Mouse (Mus musculus) heart, postnatal 0 days (tissue): ENCODE results near the gene Smarcb1. TPM values are rescaled to one million over a fixed set of nuclear protein-coding genes. Genes with fewer than 3 reads are reported as not detected.
A peak's percentile ranks its signal among the peaks of the same experiment; 100 is the strongest.
"Not testable (repeated sequence)": the region's sequence is repeated elsewhere in the genome, so short reads cannot be mapped to it uniquely, and the experiment has no call there.

Experiments
- ATAC-seq: fragments of 200-750 bp; cut with Nextera tagmentation; 2 replicates; pipeline ENCODE4 v1.8.0; 2017; ENCODE audit warnings: low read depth, moderate number of reproducible peaks, moderate library complexity; ENCODE audit not compliant: insufficient read depth
- DNase-seq: peaks from one replicate; pipeline ENCODE4 v3.0.0-alpha.2; 2016; ENCODE audit warnings: low spot score
- H3K27ac ChIP-seq: fragments of 300-500 bp; sonication (generic); 2 replicates; pipeline ENCODE4 v1.5.1; 2014; ENCODE audit warnings: low read depth, mild to moderate bottlenecking
- H3K27me3 ChIP-seq: fragments of 300-500 bp; sonication (generic); 2 replicates; pipeline ENCODE4 v1.6.1; 2014; ENCODE audit warnings: low read length, mixed read lengths; ENCODE audit not compliant: control insufficient read depth, insufficient read depth
- H3K36me3 ChIP-seq: fragments of 300-500 bp; sonication (generic); replicated peaks from 2 replicates; pipeline ENCODE4 v1.6.1; 2014; ENCODE audit warnings: low read length, mixed read lengths; ENCODE audit not compliant: control insufficient read depth, insufficient read depth
- H3K4me1 ChIP-seq: fragments of 300-500 bp; sonication (generic); 2 replicates; pipeline ENCODE4 v1.6.1; 2014; ENCODE audit warnings: antibody characterized with exemption; ENCODE audit not compliant: control insufficient read depth, insufficient read depth
- H3K4me2 ChIP-seq: fragments of 300-500 bp; sonication (generic); 2 replicates; pipeline ENCODE4 v1.6.1; 2014; ENCODE audit warnings: low read depth, mild to moderate bottlenecking, low read length, moderate library complexity
- H3K4me3 ChIP-seq: fragments of 300-500 bp; sonication (generic); 2 replicates; pipeline ENCODE4 v1.5.1; 2014; ENCODE audit warnings: low read depth, low read length
- H3K9ac ChIP-seq: fragments of 300-500 bp; sonication (generic); replicated peaks from 2 replicates; pipeline ENCODE4 v1.6.1; 2014; ENCODE audit warnings: low read depth, low read length, mixed read lengths
- H3K9me3 ChIP-seq: fragments of 300-500 bp; sonication (generic); replicated peaks from 2 replicates; pipeline ENCODE4 v1.6.1; 2016; ENCODE audit warnings: low read length; ENCODE audit not compliant: control insufficient read depth
- CTCF ChIP-seq: IDR thresholded peaks from 2 replicates; pipeline ENCODE4 v1.5.1; 2016; ENCODE audit warnings: antibody characterized with exemption, control low read depth, low read depth
- EP300 ChIP-seq: IDR thresholded peaks from 2 replicates; pipeline ENCODE4 v1.6.1; 2016; ENCODE audit warnings: antibody characterized with exemption, low read depth
- WGBS: fragments of 180-500 bp; shearing (Covaris S2); extraction: QIAGEN DNeasy Blood & Tissue Kit; methylation state at CpG from one replicate; pipeline ENCODE4 v1.1.7; 2014; 5-methylcytosine and 5-hydroxymethylcytosine counted together
- polyA plus RNA-seq: library from polyadenylated mRNA; unstranded; fragments of >200 nt; fragmentation: Nextera tagmentation; extraction: Ambion mirVana; gene quantifications from 2 replicates; pipeline ENCODE4 v1.2.1, GENCODE M21; 2015
- total RNA-seq: library from RNA; depleted of rRNA; stranded (reverse); fragments of >200 nt; gene quantifications from 2 replicates; pipeline ENCODE4 v1.2.3, GENCODE M21; 2014; ENCODE audit warnings: low replicate concordance

Gene Smarcb1
- total and polyA plus RNA-seq, 2 experiments from 2014 or later = 45.7 to 63.9 TPM

DNA sequence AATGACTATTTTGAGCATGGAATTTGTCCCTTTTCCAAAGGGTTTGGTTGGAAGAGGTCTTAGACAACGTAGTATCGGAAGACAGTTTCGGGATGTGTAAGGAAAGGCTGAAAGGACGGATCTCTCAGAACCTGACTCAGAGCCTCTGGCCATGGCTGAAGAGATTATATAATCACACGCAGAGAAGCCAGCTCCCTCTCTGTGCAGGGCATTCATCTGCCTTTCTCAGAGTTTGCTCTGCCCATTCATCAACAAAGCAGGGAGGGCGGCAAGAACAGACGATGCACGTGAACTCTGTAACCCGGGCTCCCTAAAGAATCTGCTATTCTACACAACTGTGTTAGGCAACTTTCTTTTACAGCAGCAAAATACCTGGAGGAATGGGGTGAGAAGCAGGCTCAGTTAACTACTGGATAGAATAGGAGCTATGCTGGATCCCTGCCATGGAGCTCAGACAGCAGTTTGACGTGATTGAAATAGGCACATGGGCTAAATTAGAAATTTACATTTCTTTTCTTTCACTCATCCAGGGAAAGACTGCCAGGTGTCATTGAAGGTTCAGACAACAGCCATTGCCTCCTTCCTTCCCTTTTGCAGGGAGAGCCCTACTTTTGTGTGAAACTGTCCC, 47.8 kb downstream of the Smarcb1 start:
- Histone ChIP-seq H3K9ac (no peak overlapping the region), H3K36me3 (no peaks in the 10 kb centered on the region)

GRCm38 (mm10) chr10:75872915-75873542, 48.4 kb downstream of the Smarcb1 start:
- WGBS = 3% methylated on average over 11 of the region's 11 CpGs
- Histone ChIP-seq H3K27ac (peak overlapping the region; percentile 46; the same call in 1 of the 2 replicates), H3K36me3 (no peaks in the 10 kb centered on the region), H3K4me2 (peak overlapping the region; percentile 69), H3K9ac (peak overlapping the region; percentile 33; the same call in 1 of the 2 replicates), H3K9me3 (no peaks in the 10 kb centered on the region), H3K4me1 (peaks cover 13% of the 10 kb centered on the region; the same call in 1 of the 2 replicates), H3K4me3 (peak overlapping the region; percentile 41), H3K27me3 (no peaks in the 10 kb centered on the region)
- ATAC-seq (peak; percentile 94), DNase-seq (peak; percentile 75)
- TF ChIP-seq EP300 (no peak), CTCF (no peak)

More for the DNA sequence above, 47.8 kb downstream of the Smarcb1 start:
- H3K4me3 ChIP-seq = no peak overlapping the region
- WGBS = 39% methylated on average over 10 of the region's 10 CpGs
- peak overlapping the region; percentile 69 for H3K4me2 ChIP-seq
- no peak for DNase-seq
- H3K27me3 ChIP-seq = no peaks in the 10 kb centered on the region
- H3K27ac ChIP-seq = no peak overlapping the region
- H3K9me3 ChIP-seq = no peaks in the 10 kb centered on the region
- TF ChIP-seq EP300 (no peak), CTCF (no peak)
- H3K4me1 ChIP-seq = peaks cover 13% of the 10 kb centered on the region; the same call in 1 of the 2 replicates
- no peak for ATAC-seq

- H3K4me1 ChIP-seq = peaks cover 13% of the 10 kb centered on the region; the same call in 1 of the 2 replicates
- H3K27me3 ChIP-seq = no peaks in the 10 kb centered on the region
- peak overlapping the region; percentile 33; the same call in 1 of the 2 replicates for H3K9ac ChIP-seq
- peak overlapping the region; percentile 69 for H3K4me2 ChIP-seq
- TF ChIP-seq CTCF (no peak), EP300 (no peak)
- ATAC-seq = 0 out of 2 replicates have a peak, but pooled peaks have one; percentile 9
- H3K4me3 ChIP-seq = peak overlapping the region; percentile 41
- 36% methylated on average over 10 of the region's 10 CpGs for WGBS
- no peak for DNase-seq
- no peaks in the 10 kb centered on the region for H3K9me3 ChIP-seq
- peak overlapping the region; percentile 46; the same call in 1 of the 2 replicates for H3K27ac ChIP-seq
- no peaks in the 10 kb centered on the region for H3K36me3 ChIP-seq
These were observed 49.1 kb downstream of the Smarcb1 start for GRCm38 (mm10) chr10:75872025-75872914.

DNA sequence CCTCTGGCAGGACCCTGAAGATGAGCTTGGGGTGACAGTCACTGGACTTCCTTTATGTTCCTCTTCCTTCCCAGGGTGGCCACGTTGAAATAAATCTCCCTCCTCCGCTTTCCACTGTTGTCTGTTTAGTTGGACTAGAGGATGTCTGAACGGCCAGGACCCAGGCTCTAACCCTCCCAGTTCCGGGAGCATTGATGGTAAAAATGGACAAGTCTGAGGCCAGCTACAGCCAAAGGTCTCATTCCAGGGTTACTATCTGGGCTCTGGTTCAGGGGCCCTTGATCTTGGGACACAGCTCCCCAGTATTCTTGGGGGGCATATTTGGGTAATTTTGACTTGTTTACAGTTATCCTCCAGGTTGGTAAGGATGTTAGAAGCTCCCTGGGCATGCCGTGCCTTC, 59.8 kb downstream of the Smarcb1 start:
- Histone ChIP-seq H3K9me3 (no peaks in the 10 kb centered on the region), H3K27ac (no peak overlapping the region), H3K4me3 (no peak overlapping the region), H3K4me2 (no peak overlapping the region), H3K9ac (no peak overlapping the region), H3K36me3 (0 out of 2 replicates have a peak, but pooled peaks cover 10% of the 10 kb centered on the region), H3K27me3 (no peaks in the 10 kb centered on the region), H3K4me1 (peaks cover 24% of the 10 kb centered on the region)
- WGBS = 80% methylated on average over 5 of the region's 5 CpGs
- TF ChIP-seq CTCF = no peak
- TF ChIP-seq EP300 = no peak
- DNase-seq (no peak), ATAC-seq (no peak)

GRCm38 (mm10) chr10:75860746-75861145, 60.7 kb downstream of the Smarcb1 start:
- 19% methylated on average over 7 of the region's 7 CpGs for WGBS
- TF ChIP-seq CTCF (no peak), EP300 (no peak)
- peaks cover 24% of the 10 kb centered on the region for H3K4me1 ChIP-seq
- H3K27ac ChIP-seq = peak overlapping the region; percentile 93
- H3K4me2 ChIP-seq = peak overlapping the region; percentile 77
- ATAC-seq (no peak), DNase-seq (peak; percentile 55)
- no peaks in the 10 kb centered on the region for H3K9me3 ChIP-seq
- no peaks in the 10 kb centered on the region for H3K27me3 ChIP-seq
- no peak overlapping the region for H3K9ac ChIP-seq
- no peak overlapping the region for H3K4me3 ChIP-seq
- 0 out of 2 replicates have a peak, but pooled peaks cover 10% of the 10 kb centered on the region for H3K36me3 ChIP-seq

DNA sequence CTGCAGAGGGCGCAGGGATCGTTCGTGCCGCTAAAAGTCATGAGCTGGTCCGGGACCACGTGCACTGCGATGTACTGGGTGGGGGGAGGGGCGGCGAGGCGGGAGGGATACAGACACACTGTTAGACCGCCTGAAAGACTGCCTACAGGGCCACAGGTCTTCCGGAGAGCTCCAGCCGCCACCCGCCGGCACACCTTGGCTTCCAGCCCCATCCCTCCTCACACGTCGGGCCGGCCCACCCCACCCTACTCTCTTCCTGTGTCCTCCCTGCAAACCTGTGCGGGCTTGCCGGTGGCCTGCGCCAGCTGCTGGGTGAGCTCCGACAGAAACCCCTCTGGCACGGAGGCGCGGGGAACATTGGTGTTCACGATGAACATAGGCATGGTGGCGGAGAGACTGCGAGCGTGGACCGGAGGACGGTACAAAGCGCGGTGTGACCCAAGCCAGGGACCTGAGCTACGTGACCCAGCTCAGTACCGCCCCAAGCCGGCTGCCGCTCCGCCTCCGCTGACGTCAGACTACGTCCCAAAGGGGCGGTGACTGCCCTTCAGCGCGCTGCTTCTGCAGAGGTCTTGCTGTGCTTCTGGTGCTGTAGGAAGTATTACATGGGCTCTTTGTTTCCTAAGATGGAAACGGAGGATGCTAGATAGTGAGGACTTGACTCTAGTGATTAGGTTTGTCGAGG, 61.5 kb downstream of the Smarcb1 start, which contains the start of gene Mif:
Gene Mif, minus strand, starts transcription at position 455 of the 685 bp plus-strand sequence.
- peak within 1 kb of the TSS; percentile 60 for H3K4me3 ChIP-seq
- H3K36me3 ChIP-seq, H3K9me3 ChIP-seq, H3K27me3 ChIP-seq: not testable (repeated sequence)
- DNase-seq (peak; percentile 87), ATAC-seq (peak; percentile 96)
- peak within 1 kb of the TSS; percentile 61 for H3K9ac ChIP-seq
- peak within 1 kb of the TSS; percentile 77 for H3K4me2 ChIP-seq
- H3K4me1 ChIP-seq = peaks cover 24% of the 10 kb centered on the region
- peak within 1 kb of the TSS; percentile 93 for H3K27ac ChIP-seq
- WGBS = under 1% methylated on average over 35 of the region's 46 CpGs
